Mouse (Mus musculus): Measurements from ENCODE around the gene Zc3hav1. TPM values are rescaled to one million over a fixed set of nuclear protein-coding genes. Genes with fewer than 3 reads are reported as not detected.

Gene Zc3hav1
- total RNA-seq, 2 experiments from 2014 or later: 3.1 to 3.9 TPM

DNA sequence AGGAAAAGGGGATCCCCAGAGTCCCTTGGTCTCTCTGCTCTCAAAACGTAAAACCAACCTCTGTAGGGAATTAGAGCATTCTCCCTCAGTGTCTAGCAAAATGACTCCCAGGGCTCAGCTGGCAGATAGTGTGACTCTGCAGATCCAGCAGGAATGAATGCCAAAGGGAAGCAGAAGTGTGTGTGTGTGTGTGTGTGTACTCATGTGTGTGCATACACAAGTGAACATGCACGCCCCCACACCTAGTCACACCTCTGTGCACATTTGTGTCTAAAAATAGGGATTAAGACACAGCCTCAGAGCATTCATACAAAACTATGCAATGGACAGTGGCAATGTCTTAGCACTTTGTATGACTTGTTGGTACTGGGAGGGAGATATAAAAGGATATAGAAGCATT, 98.6 kb downstream of the Zc3hav1 start:
- no peak for TF ChIP-seq CTCF (conservative IDR thresholded peaks at IDR 0.05)
- H3K4me3 ChIP-seq: no peak overlapping the region
- H3K27ac ChIP-seq: no peak overlapping the region
- no peak for DNase-seq (ENCODE audit: low spot score in 2 of 2)

Other genes starting within 250 kb of the Zc3hav1 start
- gene Tmem213, start 245.3 kb downstream of the Zc3hav1 start, total RNA-seq (2021): not detected
- gene Atp6v0a4, start 230.0 kb downstream of the Zc3hav1 start, total RNA-seq (2021): 1 to 10 TPM; 1.1 to 1.3 TPM
- gene D630045J12Rik, start 100.6 kb downstream of the Zc3hav1 start, total RNA-seq (2021): 10 to 100 TPM; 37.1 to 37.4 TPM
- gene Zc3hav1l, start 55.3 kb downstream of the Zc3hav1 start, total RNA-seq (2021): 1 to 10 TPM; 4.5 TPM
- 10 to 100 TPM; 11.5 to 12.2 TPM for gene Ttc26, start 26.9 kb upstream of the Zc3hav1 start, total RNA-seq (2021)
- 10 to 100 TPM; 48.0 to 49.3 TPM for gene Ubn2, start 79.3 kb upstream of the Zc3hav1 start, total RNA-seq (2021)
- gene Fmc1, start 178.9 kb upstream of the Zc3hav1 start, total RNA-seq (2021): 10 to 100 TPM; 58.3 to 62.0 TPM
- gene Luc7l2, start 196.7 kb upstream of the Zc3hav1 start, total RNA-seq (2021): 100 to 1,000 TPM; 196 to 219 TPM

Data from layer of hippocampus, adult 2 months (tissue).